Mouse (Mus musculus) spleen, adult 2 months (tissue): ENCODE data around the gene Efcab11. TPM values are rescaled to one million over a fixed set of nuclear protein-coding genes. Genes with fewer than 3 reads are reported as not detected.

Experiments used
- DNase-seq, 2 experiments: peaks; one replicate each; pipeline versions ENCODE4 v3.0.0 to v3.0.0-alpha.2; 2012 to 2021; ENCODE audit warnings: low spot score in 2 of 2, low read depth in 1 of 2
- H3K27ac ChIP-seq: fragments of 200-500 bp; 2 replicates; pipeline ENCODE4 v1.5.1; 2012; ENCODE audit warnings: low read length, inconsistent platforms; ENCODE audit not compliant: insufficient read depth
- H3K27me3 ChIP-seq: fragments of 200-500 bp; 2 replicates; pipeline ENCODE4 v1.6.1; 2012; ENCODE audit warnings: mild to moderate bottlenecking, moderate library complexity, low read length, inconsistent platforms; ENCODE audit not compliant: control insufficient read depth, insufficient read depth
- H3K36me3 ChIP-seq: fragments of 200-500 bp; 2 replicates; pipeline ENCODE4 v1.6.1; 2012; ENCODE audit warnings: mild to moderate bottlenecking, low read length, inconsistent platforms; ENCODE audit not compliant: control insufficient read depth, insufficient read depth
- H3K4me1 ChIP-seq: fragments of 200-500 bp; 2 replicates; pipeline ENCODE4 v1.6.1; 2011; ENCODE audit warnings: inconsistent platforms; ENCODE audit not compliant: control insufficient read depth, insufficient read depth, insufficient read length
- H3K4me3 ChIP-seq: fragments of 200-500 bp; 2 replicates; pipeline ENCODE4 v1.5.1; 2011; ENCODE audit warnings: mild to moderate bottlenecking, inconsistent platforms; ENCODE audit not compliant: insufficient read depth, insufficient read length; ENCODE audit errors: extremely low read depth
- CTCF ChIP-seq: fragments of 200-500 bp; IDR thresholded peaks from 2 replicates; pipeline ENCODE4 v1.5.1; 2011; ENCODE audit warnings: mild to moderate bottlenecking, inconsistent platforms; ENCODE audit not compliant: insufficient read depth, insufficient read length, insufficient replicate concordance; ENCODE audit errors: extremely low read depth
- POLR2A ChIP-seq: fragments of 200-500 bp; IDR thresholded peaks from 2 replicates; pipeline ENCODE4 v1.6.1; 2011; ENCODE audit warnings: low read depth, low read length, inconsistent platforms
- WGBS: fragments of 180-500 bp; shearing (Covaris S2); methylation state at CpG from one replicate; pipeline ENCODE4 v1.1.7; 2018; 5-methylcytosine and 5-hydroxymethylcytosine counted together
- polyA plus RNA-seq: library from polyadenylated mRNA; depleted of rRNA; stranded (reverse); fragments of >200 nt; gene quantifications from 2 replicates; pipeline ENCODE4 v1.2.3, GENCODE M21; 2012

The Efcab11 gene
- polyA plus RNA-seq, 1 experiment, result 0.34 TPM

DNA sequence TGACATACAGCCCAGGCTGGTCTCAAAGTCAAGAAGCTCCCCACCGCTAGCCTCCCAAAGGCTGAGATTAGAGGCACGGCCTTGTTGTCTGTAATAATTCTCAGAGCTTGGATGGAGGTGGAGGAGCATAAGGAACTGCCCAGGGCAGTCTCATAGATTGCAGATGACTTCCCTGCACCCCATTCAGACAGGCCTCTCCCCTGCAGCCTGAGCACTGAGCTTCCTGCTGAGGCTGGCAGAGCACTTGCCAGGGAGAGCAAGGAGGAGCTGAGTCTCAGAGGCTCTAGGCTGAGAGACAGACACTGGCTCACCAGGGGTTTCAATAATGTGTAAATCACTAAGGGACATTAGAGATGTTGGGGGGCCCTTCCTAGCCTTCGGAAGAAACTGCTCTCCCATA is 147.3 kb downstream of the Efcab11 start:
- Histone ChIP-seq H3K4me1 (peaks cover 4% of the 10 kb centered on the region; the same call in 1 of the 2 replicates), H3K4me3 (no peak overlapping the region), H3K36me3 (no peaks in the 10 kb centered on the region), H3K27me3 (no peaks in the 10 kb centered on the region), H3K27ac (no peak overlapping the region)
- no peak for DNase-seq
- 87% methylated on average over 3 of the region's 3 CpGs for WGBS
- TF ChIP-seq CTCF, result no peak
- no peak for TF ChIP-seq POLR2A

DNA sequence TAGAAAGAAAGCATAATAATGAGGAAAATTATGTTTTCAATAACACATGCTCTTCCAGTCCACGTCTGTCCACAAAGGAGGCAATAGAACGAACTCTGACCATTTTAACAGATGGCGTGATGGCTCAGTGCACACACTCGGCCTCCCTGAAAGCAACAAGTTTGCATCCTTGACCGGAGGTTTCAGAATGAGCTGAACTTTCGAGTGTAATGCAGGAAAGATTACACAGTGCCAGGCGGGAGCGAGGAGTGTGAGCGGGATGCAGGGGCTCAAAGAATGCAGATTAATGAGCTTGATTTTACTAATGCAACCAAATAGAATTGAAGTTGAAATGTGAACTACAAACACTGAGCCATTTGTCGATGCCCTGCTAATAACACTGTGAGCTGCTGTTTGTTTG is 149.1 kb downstream of the Efcab11 start:
- Histone ChIP-seq H3K27ac (no peak overlapping the region), H3K27me3 (no peaks in the 10 kb centered on the region), H3K4me3 (no peak overlapping the region), H3K4me1 (no peaks in the 10 kb centered on the region; the same call in 1 of the 2 replicates), H3K36me3 (no peaks in the 10 kb centered on the region)
- TF ChIP-seq CTCF, result no peak
- TF ChIP-seq POLR2A, result no peak
- WGBS, result 79% methylated on average over 10 of the region's 10 CpGs
- no peak for DNase-seq

DNA sequence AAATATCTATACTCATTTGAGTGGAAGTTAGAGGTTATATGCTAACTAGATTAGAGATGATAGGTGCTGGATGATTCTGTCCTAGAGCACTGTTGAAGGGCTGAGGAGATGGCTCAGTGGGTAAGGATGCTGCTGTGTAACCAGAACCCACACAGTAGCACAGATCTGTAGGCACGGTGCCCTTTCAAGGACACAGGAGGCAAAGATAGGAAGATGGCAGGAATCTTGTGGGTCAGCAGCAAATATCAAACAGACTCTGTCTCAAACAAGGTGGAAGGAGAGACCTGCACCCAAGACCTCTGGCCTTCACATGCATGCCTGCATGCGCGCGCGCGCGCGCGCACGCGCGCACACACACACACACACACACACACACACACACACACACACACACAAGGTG is 160.0 kb downstream of the Efcab11 start:
- no peaks in the 10 kb centered on the region for H3K36me3 ChIP-seq
- H3K4me3 ChIP-seq, result no peak overlapping the region
- no peak for DNase-seq
- TF ChIP-seq POLR2A, result no peak
- no peak for TF ChIP-seq CTCF
- no peaks in the 10 kb centered on the region for H3K4me1 ChIP-seq
- WGBS, result over 99% methylated on average over 12 of the region's 12 CpGs
- H3K27me3 ChIP-seq, result no peaks in the 10 kb centered on the region
- no peak overlapping the region for H3K27ac ChIP-seq

DNA sequence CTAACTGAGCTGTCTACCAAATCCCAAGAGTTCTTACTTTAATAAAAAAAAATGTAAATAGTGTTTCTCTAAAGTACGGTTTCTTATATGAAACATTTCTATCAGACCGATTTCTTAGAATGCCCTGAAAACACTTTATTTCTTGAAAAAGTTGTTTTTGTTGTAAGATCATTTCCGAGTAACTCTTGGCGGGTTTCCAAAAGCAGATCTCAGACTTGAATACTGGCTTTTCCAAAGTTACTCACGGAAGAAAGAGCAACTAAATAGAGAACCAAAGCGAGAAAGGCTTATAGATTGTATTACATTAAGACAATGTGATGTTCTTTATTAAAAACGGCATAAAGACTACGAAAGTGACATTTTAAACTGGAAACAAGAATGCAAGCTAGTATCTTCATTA is 160.4 kb downstream of the Efcab11 start:
- TF ChIP-seq CTCF (no peak), POLR2A (no peak)
- no peak for DNase-seq
- H3K4me1 ChIP-seq, result no peaks in the 10 kb centered on the region

DNA sequence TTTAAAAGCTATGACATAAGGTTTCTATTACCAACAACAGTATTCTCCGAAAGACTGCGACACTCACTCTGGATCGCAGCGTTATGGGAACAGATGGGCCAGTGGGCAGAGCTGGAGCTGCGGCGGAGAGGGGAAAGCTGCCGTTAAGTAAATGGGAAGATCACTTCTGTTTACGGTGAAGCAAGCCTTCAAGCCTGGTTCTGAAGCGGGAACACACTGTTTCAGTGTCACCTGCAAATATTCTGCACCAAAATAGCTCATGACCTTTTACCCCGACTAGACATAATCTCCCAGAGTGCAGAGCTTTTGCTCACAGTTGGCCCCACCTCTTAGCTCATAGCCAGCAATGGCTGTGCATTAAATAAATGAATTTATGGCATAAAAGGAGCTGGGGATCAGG is 162.9 kb downstream of the Efcab11 start:
- Histone ChIP-seq H3K4me3 (no peak overlapping the region), H3K27me3 (no peaks in the 10 kb centered on the region), H3K36me3 (no peaks in the 10 kb centered on the region), H3K27ac (no peak overlapping the region), H3K4me1 (no peaks in the 10 kb centered on the region)
- TF ChIP-seq POLR2A (no peak), CTCF (no peak)
- no peak for DNase-seq
- WGBS, result 90% methylated on average over 10 of the region's 10 CpGs

More for the DNA sequence above, 160.4 kb downstream of the Efcab11 start:
- Histone ChIP-seq H3K36me3 (no peaks in the 10 kb centered on the region), H3K27ac (no peak overlapping the region), H3K4me3 (no peak overlapping the region), H3K27me3 (no peaks in the 10 kb centered on the region)
- WGBS, result 80% methylated on average over 8 of the region's 8 CpGs

DNA sequence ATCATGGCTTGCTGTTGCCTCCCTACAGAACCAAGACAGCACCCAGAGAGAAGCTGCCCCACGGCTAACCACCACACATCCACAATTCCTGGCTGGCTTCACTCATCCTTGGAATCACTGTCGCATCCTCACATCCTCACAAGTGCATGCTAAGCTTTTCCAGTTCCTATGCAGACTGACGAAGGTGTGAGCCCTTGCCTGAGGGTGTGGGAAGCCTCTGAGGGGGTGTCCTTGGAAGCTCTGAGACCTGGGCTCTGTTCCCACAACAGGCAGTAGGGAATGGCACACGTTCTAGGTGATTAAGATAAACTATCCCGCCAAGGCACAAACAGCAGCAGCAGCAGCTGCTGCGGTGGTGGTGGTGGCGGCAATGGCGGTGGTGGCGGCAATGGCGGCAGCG is 164.5 kb downstream of the Efcab11 start:
- Histone ChIP-seq H3K4me1 (no peaks in the 10 kb centered on the region), H3K27ac (no peak overlapping the region), H3K27me3 (no peaks in the 10 kb centered on the region), H3K4me3 (no peak overlapping the region), H3K36me3 (no peaks in the 10 kb centered on the region)
- no peak for TF ChIP-seq POLR2A
- TF ChIP-seq CTCF, result no peak
- DNase-seq, result no peak
- 90% methylated on average over 11 of the region's 11 CpGs for WGBS

DNA sequence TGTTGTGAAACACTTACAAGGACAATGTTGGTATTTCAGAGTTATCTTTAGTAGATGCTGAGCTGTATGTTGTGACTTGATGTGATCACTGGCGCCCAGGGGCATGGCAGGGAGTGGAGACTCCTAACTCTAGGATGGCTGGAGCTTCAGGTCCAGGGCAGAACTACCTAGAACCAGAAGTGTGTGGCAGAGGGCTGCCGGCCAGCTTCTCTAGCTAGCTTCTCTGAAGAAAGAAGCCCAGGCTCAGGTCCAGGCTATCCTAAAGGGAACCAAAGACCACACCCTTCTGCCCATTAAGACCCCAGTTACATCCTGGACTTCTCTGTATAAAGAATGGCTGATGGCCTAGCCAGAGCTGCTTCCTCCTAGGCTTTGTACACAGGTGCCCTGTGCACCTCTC is 166.1 kb downstream of the Efcab11 start:
- WGBS, result 90% methylated on average over 2 of the region's 2 CpGs
- no peaks in the 10 kb centered on the region for H3K36me3 ChIP-seq
- no peak for DNase-seq

More for the DNA sequence above, 166.1 kb downstream of the Efcab11 start:
- Histone ChIP-seq H3K4me1 (no peaks in the 10 kb centered on the region), H3K27ac (no peak overlapping the region), H3K27me3 (no peaks in the 10 kb centered on the region), H3K4me3 (no peak overlapping the region)
- TF ChIP-seq POLR2A (no peak), CTCF (no peak)
